Mouse (Mus musculus): Measurements from ENCODE around the gene Reln. TPM values are rescaled to one million over a fixed set of nuclear protein-coding genes. Genes with fewer than 3 reads are reported as not detected.

Gene Reln
- polyA plus RNA-seq, 1 experiment from 2014 or later: 2.8 TPM

- 84% methylated on average over 5 of the region's 5 CpGs for WGBS
- no peaks in the 10 kb centered on the region for H3K9me3 ChIP-seq
- ATAC-seq: no peak
Measured at GRCm38 (mm10) chr5:22131730-22132522, 212.6 kb downstream of the Reln start.

GRCm38 (mm10) chr5:22127583-22127982, 216.9 kb downstream of the Reln start:
- no peaks in the 10 kb centered on the region for H3K27me3 ChIP-seq (replicated peaks)
- no peak overlapping the region for H3K9ac ChIP-seq
- H3K4me2 ChIP-seq (replicated peaks): no peak overlapping the region
- no peak for ATAC-seq
- H3K36me3 ChIP-seq: no peaks in the 10 kb centered on the region
- no peaks in the 10 kb centered on the region for H3K4me1 ChIP-seq (replicated peaks)
- H3K27ac ChIP-seq: no peak overlapping the region
- H3K9me3 ChIP-seq: no peaks in the 10 kb centered on the region
- no peak overlapping the region for H3K4me3 ChIP-seq (replicated peaks)

More at GRCm38 (mm10) chr5:22131730-22132522, 212.6 kb downstream of the Reln start:
- H3K27me3 ChIP-seq (replicated peaks): no peaks in the 10 kb centered on the region
- H3K4me1 ChIP-seq (replicated peaks): no peaks in the 10 kb centered on the region; the same call in 1 of the 2 replicates
- H3K36me3 ChIP-seq: no peaks in the 10 kb centered on the region
- no peak overlapping the region for H3K4me2 ChIP-seq (replicated peaks)
- H3K27ac ChIP-seq: no peak overlapping the region
- H3K4me3 ChIP-seq (replicated peaks): no peak overlapping the region
- H3K9ac ChIP-seq: no peak overlapping the region

- Histone ChIP-seq H3K4me3 (replicated peaks) (no peak overlapping the region), H3K9me3 (no peaks in the 10 kb centered on the region), H3K27ac (no peak overlapping the region), H3K9ac (no peak overlapping the region), H3K4me2 (replicated peaks) (no peak overlapping the region), H3K36me3 (no peaks in the 10 kb centered on the region), H3K4me1 (replicated peaks) (no peaks in the 10 kb centered on the region), H3K27me3 (replicated peaks) (no peaks in the 10 kb centered on the region)
- WGBS: 57% methylated on average over 1 of the region's 1 CpGs
- no peak for ATAC-seq
Measured at GRCm38 (mm10) chr5:22119296-22119695, 225.2 kb downstream of the Reln start.

- Histone ChIP-seq H3K36me3 (no peaks in the 10 kb centered on the region), H3K27me3 (replicated peaks) (no peaks in the 10 kb centered on the region)
- ATAC-seq: no peak
Measured at GRCm38 (mm10) chr5:22118456-22118855, 226.0 kb downstream of the Reln start.

GRCm38 (mm10) chr5:22116922-22117321, 227.6 kb downstream of the Reln start:
- no peaks in the 10 kb centered on the region for H3K36me3 ChIP-seq
- no peaks in the 10 kb centered on the region for H3K4me1 ChIP-seq (replicated peaks)
- no peak overlapping the region for H3K4me3 ChIP-seq (replicated peaks)
- no peak for ATAC-seq
- H3K27me3 ChIP-seq (replicated peaks): no peaks in the 10 kb centered on the region
- no peak overlapping the region for H3K4me2 ChIP-seq (replicated peaks)
- 64% methylated on average over 9 of the region's 9 CpGs for WGBS
- no peak overlapping the region for H3K27ac ChIP-seq
- no peak overlapping the region for H3K9ac ChIP-seq
- no peaks in the 10 kb centered on the region for H3K9me3 ChIP-seq

More at GRCm38 (mm10) chr5:22118456-22118855, 226.0 kb downstream of the Reln start:
- Histone ChIP-seq H3K27ac (no peak overlapping the region), H3K9me3 (no peaks in the 10 kb centered on the region), H3K4me3 (replicated peaks) (no peak overlapping the region), H3K4me2 (replicated peaks) (no peak overlapping the region), H3K9ac (no peak overlapping the region), H3K4me1 (replicated peaks) (no peaks in the 10 kb centered on the region)
- 59% methylated on average over 6 of the region's 6 CpGs for WGBS

GRCm38 (mm10) chr5:22106811-22107485, 237.6 kb downstream of the Reln start:
- no peak overlapping the region for H3K9ac ChIP-seq
- H3K4me3 ChIP-seq (replicated peaks): no peak overlapping the region
- H3K9me3 ChIP-seq: no peaks in the 10 kb centered on the region
- H3K4me2 ChIP-seq (replicated peaks): no peak overlapping the region
- 59% methylated on average over 9 of the region's 9 CpGs for WGBS
- H3K27ac ChIP-seq: no peak overlapping the region
- H3K27me3 ChIP-seq (replicated peaks): no peaks in the 10 kb centered on the region
- no peak for ATAC-seq
- no peaks in the 10 kb centered on the region for H3K4me1 ChIP-seq (replicated peaks)
- H3K36me3 ChIP-seq: no peaks in the 10 kb centered on the region

- Histone ChIP-seq H3K4me3 (replicated peaks) (no peak overlapping the region), H3K27ac (no peak overlapping the region), H3K4me2 (replicated peaks) (no peak overlapping the region), H3K36me3 (no peaks in the 10 kb centered on the region), H3K9ac (no peak overlapping the region), H3K9me3 (no peaks in the 10 kb centered on the region), H3K4me1 (replicated peaks) (no peaks in the 10 kb centered on the region), H3K27me3 (replicated peaks) (no peaks in the 10 kb centered on the region)
- ATAC-seq: no peak
- 95% methylated on average over 5 of the region's 5 CpGs for WGBS
Measured at GRCm38 (mm10) chr5:22094984-22095383, 249.5 kb downstream of the Reln start.

- Histone ChIP-seq H3K4me1 (replicated peaks) (no peaks in the 10 kb centered on the region), H3K9me3 (no peaks in the 10 kb centered on the region), H3K27ac (no peak overlapping the region), H3K9ac (no peak overlapping the region), H3K27me3 (replicated peaks) (no peaks in the 10 kb centered on the region), H3K36me3 (no peaks in the 10 kb centered on the region), H3K4me2 (replicated peaks) (no peak overlapping the region), H3K4me3 (replicated peaks) (no peak overlapping the region)
- no peak for ATAC-seq
- WGBS: 84% methylated on average over 5 of the region's 5 CpGs
Measured at GRCm38 (mm10) chr5:22094043-22094442, 250.5 kb downstream of the Reln start.

GRCm38 (mm10) chr5:22093157-22093865, 251.2 kb downstream of the Reln start:
- Histone ChIP-seq H3K4me2 (replicated peaks) (no peak overlapping the region), H3K9ac (no peak overlapping the region), H3K36me3 (no peaks in the 10 kb centered on the region), H3K27me3 (replicated peaks) (no peaks in the 10 kb centered on the region), H3K4me1 (replicated peaks) (no peaks in the 10 kb centered on the region), H3K27ac (no peak overlapping the region), H3K4me3 (replicated peaks) (no peak overlapping the region), H3K9me3 (no peaks in the 10 kb centered on the region)
- 71% methylated on average over 9 of the region's 9 CpGs for WGBS
- no peak for ATAC-seq

- Histone ChIP-seq H3K4me3 (replicated peaks) (no peak overlapping the region), H3K9ac (no peak overlapping the region), H3K4me2 (replicated peaks) (no peak overlapping the region), H3K36me3 (no peaks in the 10 kb centered on the region), H3K27me3 (replicated peaks) (no peaks in the 10 kb centered on the region), H3K27ac (no peak overlapping the region), H3K9me3 (no peaks in the 10 kb centered on the region), H3K4me1 (replicated peaks) (no peaks in the 10 kb centered on the region)
- ATAC-seq: no peak
- WGBS: 92% methylated on average over 6 of the region's 6 CpGs
Measured at GRCm38 (mm10) chr5:22080468-22080986, 264.0 kb downstream of the Reln start.

- no peak for ATAC-seq
- WGBS: 58% methylated on average over 5 of the region's 5 CpGs
- no peaks in the 10 kb centered on the region for H3K9me3 ChIP-seq
- H3K27ac ChIP-seq: no peak overlapping the region
- H3K36me3 ChIP-seq: no peaks in the 10 kb centered on the region
- H3K4me2 ChIP-seq (replicated peaks): no peak overlapping the region
- no peaks in the 10 kb centered on the region for H3K27me3 ChIP-seq (replicated peaks)
- no peak overlapping the region for H3K9ac ChIP-seq
- no peaks in the 10 kb centered on the region for H3K4me1 ChIP-seq (replicated peaks)
- H3K4me3 ChIP-seq (replicated peaks): no peak overlapping the region
Measured at GRCm38 (mm10) chr5:22074971-22075370, 269.5 kb downstream of the Reln start.

- no peak overlapping the region for H3K4me2 ChIP-seq (replicated peaks)
- 77% methylated on average over 6 of the region's 6 CpGs for WGBS
- H3K9me3 ChIP-seq: no peaks in the 10 kb centered on the region
Measured at GRCm38 (mm10) chr5:22072591-22072990, 271.9 kb downstream of the Reln start.

More at GRCm38 (mm10) chr5:22072591-22072990, 271.9 kb downstream of the Reln start:
- Histone ChIP-seq H3K4me1 (replicated peaks) (no peaks in the 10 kb centered on the region), H3K27ac (no peak overlapping the region), H3K36me3 (no peaks in the 10 kb centered on the region), H3K27me3 (replicated peaks) (no peaks in the 10 kb centered on the region), H3K4me3 (replicated peaks) (no peak overlapping the region), H3K9ac (no peak overlapping the region)
- ATAC-seq: no peak

Measured in intestine, embryonic 15.5 days (tissue).